Mouse (Mus musculus) brain, embryonic 14.5 days (tissue): ENCODE results near the gene Igf2r. TPM values are rescaled to one million over a fixed set of nuclear protein-coding genes. Genes with fewer than 3 reads are reported as not detected.

Experiments
- DNase-seq: peaks from one replicate; pipeline ENCODE4 v3.0.0-alpha.2; 2011; ENCODE audit warnings: low read depth
- CTCF ChIP-seq: fragments of 200-500 bp; IDR thresholded peaks from 2 replicates; pipeline ENCODE4 v1.5.1; 2012; ENCODE audit warnings: inconsistent platforms, mild to moderate bottlenecking, moderate library complexity, borderline replicate concordance; ENCODE audit not compliant: insufficient read depth, insufficient read length; ENCODE audit errors: extremely low read depth
- POLR2A ChIP-seq: fragments of 200-500 bp; IDR thresholded peaks from 2 replicates; pipeline ENCODE4 v1.6.1; 2012; ENCODE audit warnings: mild to moderate bottlenecking, inconsistent platforms, borderline replicate concordance; ENCODE audit not compliant: poor library complexity, insufficient read depth, insufficient read length, severe bottlenecking; ENCODE audit errors: extremely low read depth
- polyA plus RNA-seq: library from polyadenylated mRNA; depleted of rRNA; stranded (reverse); fragments of >200 nt; gene quantifications from 2 replicates; pipeline ENCODE4 v1.2.3, GENCODE M21; 2012

Igf2r gene
- polyA plus RNA-seq, 1 experiment: 24.5 TPM

GRCm38 (mm10) chr17:12773956-12774355, 4.5 kb upstream of the Igf2r start:
- DNase-seq: no peak
- TF ChIP-seq CTCF (no peak), POLR2A (no peak)

- TF ChIP-seq POLR2A (no peak), CTCF (no peak)
- no peak for DNase-seq
Observed at GRCm38 (mm10) chr17:12770500-12770899, 1.0 kb upstream of the Igf2r start.

GRCm38 (mm10) chr17:12768415-12769379, 767 bp downstream of the Igf2r start:
- peak; percentile 34 for DNase-seq
- no peak for TF ChIP-seq CTCF

GRCm38 (mm10) chr17:12767294-12767852, 2.1 kb downstream of the Igf2r start:
- TF ChIP-seq CTCF: no peak
- TF ChIP-seq POLR2A: no peak
- DNase-seq: no peak

GRCm38 (mm10) chr17:12763412-12763811, 6.1 kb downstream of the Igf2r start:
- DNase-seq: no peak
- TF ChIP-seq CTCF (no peak), POLR2A (no peak)

GRCm38 (mm10) chr17:12760355-12761146, 8.9 kb downstream of the Igf2r start:
- TF ChIP-seq CTCF: no peak
- DNase-seq: no peak

- peak; percentile 37 for DNase-seq
Observed at GRCm38 (mm10) chr17:12759646-12760074, 9.8 kb downstream of the Igf2r start.

GRCm38 (mm10) chr17:12758701-12759455, 10.6 kb downstream of the Igf2r start:
- no peak for DNase-seq
- no peak for TF ChIP-seq CTCF
- no peak for TF ChIP-seq POLR2A

More at GRCm38 (mm10) chr17:12759646-12760074, 9.8 kb downstream of the Igf2r start:
- no peak for TF ChIP-seq POLR2A
- no peak for TF ChIP-seq CTCF

- DNase-seq: peak; percentile 54
- TF ChIP-seq CTCF: no peak
- TF ChIP-seq POLR2A: no peak
Observed at GRCm38 (mm10) chr17:12757990-12758389, 11.5 kb downstream of the Igf2r start.

GRCm38 (mm10) chr17:12757161-12757560, 12.3 kb downstream of the Igf2r start:
- TF ChIP-seq POLR2A (no peak), CTCF (no peak)
- DNase-seq: no peak

- DNase-seq: no peak
- no peak for TF ChIP-seq CTCF
- TF ChIP-seq POLR2A: no peak
Observed at GRCm38 (mm10) chr17:12755951-12756350, 13.5 kb downstream of the Igf2r start.
